Mouse (Mus musculus): Measurements from ENCODE around the gene Tmem266. TPM values are rescaled to one million over a fixed set of nuclear protein-coding genes. Genes with fewer than 3 reads are reported as not detected.

Tmem266 gene
- polyA plus RNA-seq (2016; fragmentation: Nextera tagmentation; extraction: Ambion mirVana) = 0.31 and 0.62 TPM in 2 replicates

DNA sequence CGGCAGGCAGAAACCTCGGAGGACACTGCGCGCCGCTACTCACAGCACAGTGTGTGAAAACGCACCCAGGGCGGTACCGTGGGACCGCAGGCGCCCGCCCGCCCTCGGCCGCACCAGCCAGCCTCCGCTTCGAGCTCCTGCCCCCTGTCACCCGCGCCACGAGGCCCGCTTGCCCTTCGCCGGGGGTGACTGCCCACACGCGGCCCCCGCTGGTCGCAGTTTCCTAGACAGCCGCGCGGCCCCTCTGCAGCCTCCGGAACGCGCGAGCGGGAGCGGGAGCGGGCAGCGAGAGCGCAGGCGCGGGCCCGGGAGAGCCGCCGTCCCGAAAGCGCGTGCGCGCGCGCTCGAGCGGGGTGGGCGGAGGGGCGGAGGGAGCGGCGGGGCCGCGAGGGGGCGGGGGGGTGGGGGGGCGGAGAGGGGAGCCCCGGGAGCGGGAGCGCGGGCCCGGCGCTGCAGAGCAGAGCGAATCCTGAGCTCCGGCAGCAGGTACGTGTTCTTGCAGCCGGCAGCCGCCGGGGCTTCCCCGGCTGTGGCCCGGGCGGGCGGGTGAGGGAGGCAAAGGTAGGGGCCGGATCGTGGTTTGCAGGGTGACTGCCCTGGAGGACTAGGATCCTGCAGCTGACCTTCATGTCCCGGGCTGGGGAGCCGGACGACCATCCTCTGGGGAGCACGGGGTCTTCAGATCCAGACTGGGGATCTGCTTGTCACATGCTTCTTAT, at the start of gene Tmem266, which contains the start of gene Nrg4:
Gene Tmem266 (plus strand): TSS at position 399 of the 719 bp plus-strand sequence.
Gene Nrg4 (minus strand): TSS at position 330 of the 719 bp plus-strand sequence.
- Histone ChIP-seq H3K36me3 (no peaks in the 10 kb centered on the region), H3K27ac (replicated peaks) (peak within 1 kb of the TSS; percentile 90), H3K27me3 (ENCODE audit: low read depth, poor library complexity, severe bottlenecking) (peaks cover 68% of the 10 kb centered on the region), H3K4me1 (peaks cover 29% of the 10 kb centered on the region), H3K4me3 (peak within 1 kb of the TSS; percentile 83), H3K9me3 (replicated peaks) (no peaks in the 10 kb centered on the region)
- WGBS = under 1% methylated on average over 57 of the region's 82 CpGs
- DNase-seq (ENCODE audit: low spot score) = peak; percentile 88

- Histone ChIP-seq H3K9me3 (replicated peaks) (no peaks in the 10 kb centered on the region), H3K36me3 (no peaks in the 10 kb centered on the region), H3K27me3 (ENCODE audit: low read depth, poor library complexity, severe bottlenecking) (no peaks in the 10 kb centered on the region), H3K4me3 (no peak overlapping the region), H3K4me1 (no peaks in the 10 kb centered on the region), H3K27ac (replicated peaks) (no peak overlapping the region)
- WGBS = 83% methylated on average over 4 of the region's 4 CpGs
- DNase-seq (ENCODE audit: low spot score) = no peak
These were observed 49.2 kb upstream of the Tmem266 start for GRCm38 (mm10) chr9:55277562-55277961.

DNA sequence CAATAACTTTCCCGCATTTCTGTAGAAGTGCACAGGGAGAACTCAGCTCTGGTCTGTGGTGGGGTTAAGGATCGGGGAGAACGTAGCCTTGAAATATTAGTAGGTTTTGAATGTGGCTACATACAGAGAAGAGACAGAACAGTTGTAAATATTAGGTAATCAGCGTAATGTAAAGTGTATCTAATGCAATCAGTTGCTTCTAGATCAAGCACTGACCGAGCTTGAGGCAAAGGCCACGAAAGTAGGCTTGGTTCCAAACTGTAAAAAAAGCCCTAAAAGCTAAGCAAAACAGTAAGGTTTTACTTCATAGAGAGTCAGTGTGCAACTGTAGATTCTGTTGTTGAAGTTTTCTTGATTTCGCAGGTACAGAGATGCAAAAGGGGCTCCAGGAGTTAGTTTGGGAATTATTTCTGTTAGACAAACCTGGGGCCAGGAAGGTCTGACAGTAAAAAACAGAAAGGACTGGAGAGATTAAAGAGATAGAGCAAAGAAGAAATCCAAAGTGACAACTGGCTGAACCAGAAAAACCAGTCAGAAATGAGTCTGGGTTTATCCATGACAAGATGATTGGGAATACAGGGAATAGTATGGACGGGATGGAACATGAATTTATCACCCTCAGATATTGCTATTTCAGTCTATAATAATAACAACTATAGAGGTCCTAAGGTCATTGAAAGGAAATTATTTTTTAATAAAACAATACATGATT, 47.4 kb upstream of the Tmem266 start:
- no peaks in the 10 kb centered on the region for H3K36me3 ChIP-seq
- no peak overlapping the region for H3K27ac ChIP-seq (replicated peaks)
- peaks cover 5% of the 10 kb centered on the region for H3K4me1 ChIP-seq
- no peak for DNase-seq (ENCODE audit: low spot score)
- H3K4me3 ChIP-seq = no peak overlapping the region
- H3K9me3 ChIP-seq (replicated peaks) = no peaks in the 10 kb centered on the region
- whole genome bisulfite sequencing = 92% methylated on average over 8 of the region's 8 CpGs
- H3K27me3 ChIP-seq (ENCODE audit: low read depth, poor library complexity, severe bottlenecking) = no peaks in the 10 kb centered on the region

GRCm38 (mm10) chr9:55283516-55283915, 43.2 kb upstream of the Tmem266 start:
- no peak overlapping the region for H3K4me3 ChIP-seq
- no peak for DNase-seq (ENCODE audit: low spot score)
- H3K27me3 ChIP-seq (ENCODE audit: low read depth, poor library complexity, severe bottlenecking) = no peaks in the 10 kb centered on the region
- H3K27ac ChIP-seq (replicated peaks) = no peak overlapping the region
- WGBS = 10% methylated on average over 14 of the region's 14 CpGs
- H3K36me3 ChIP-seq = no peaks in the 10 kb centered on the region
- H3K9me3 ChIP-seq (replicated peaks) = no peaks in the 10 kb centered on the region
- peaks cover 5% of the 10 kb centered on the region for H3K4me1 ChIP-seq

- H3K27ac ChIP-seq (replicated peaks) = no peak overlapping the region
- H3K4me1 ChIP-seq = peaks cover 5% of the 10 kb centered on the region
- no peak overlapping the region for H3K4me3 ChIP-seq
- H3K27me3 ChIP-seq (ENCODE audit: low read depth, poor library complexity, severe bottlenecking) = no peaks in the 10 kb centered on the region
- DNase-seq (ENCODE audit: low spot score) = no peak
- no peaks in the 10 kb centered on the region for H3K9me3 ChIP-seq (replicated peaks)
- whole genome bisulfite sequencing = 85% methylated on average over 3 of the region's 3 CpGs
- no peaks in the 10 kb centered on the region for H3K36me3 ChIP-seq
These were observed 41.5 kb upstream of the Tmem266 start for GRCm38 (mm10) chr9:55285197-55285596.

GRCm38 (mm10) chr9:55289475-55290198, 37.1 kb upstream of the Tmem266 start:
- no peak for DNase-seq (ENCODE audit: low spot score)
- H3K27ac ChIP-seq (replicated peaks) = no peak overlapping the region
- H3K36me3 ChIP-seq = no peaks in the 10 kb centered on the region
- H3K4me1 ChIP-seq = no peaks in the 10 kb centered on the region
- H3K27me3 ChIP-seq (ENCODE audit: low read depth, poor library complexity, severe bottlenecking) = no peaks in the 10 kb centered on the region
- H3K9me3 ChIP-seq (replicated peaks) = no peaks in the 10 kb centered on the region
- 69% methylated on average over 3 of the region's 3 CpGs for WGBS
- H3K4me3 ChIP-seq = no peak overlapping the region

DNA sequence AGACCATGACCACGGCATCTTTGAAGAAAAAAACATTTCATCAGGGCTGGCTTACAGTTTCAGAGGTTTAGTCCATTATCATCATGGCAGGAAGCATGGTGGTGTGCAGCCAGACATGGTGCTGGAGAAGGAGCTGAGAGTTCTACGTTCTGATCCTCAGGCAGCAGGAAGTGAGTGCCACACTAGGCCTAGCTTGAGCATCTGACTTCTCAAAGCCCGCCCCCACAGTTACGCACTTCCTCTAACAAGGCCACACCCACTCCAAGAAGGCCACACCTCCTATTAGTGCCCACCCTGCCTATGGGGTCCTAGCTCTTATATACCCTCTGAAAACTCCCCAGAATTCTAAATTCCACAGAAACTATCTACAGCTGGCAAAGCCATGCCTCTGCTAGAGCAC, 34.7 kb upstream of the Tmem266 start:
- no peak overlapping the region for H3K4me3 ChIP-seq
- no peaks in the 10 kb centered on the region for H3K36me3 ChIP-seq
- H3K27me3 ChIP-seq (ENCODE audit: low read depth, poor library complexity, severe bottlenecking) = no peaks in the 10 kb centered on the region
- H3K4me1 ChIP-seq = no peaks in the 10 kb centered on the region
- no peaks in the 10 kb centered on the region for H3K9me3 ChIP-seq (replicated peaks)
- DNase-seq (ENCODE audit: low spot score) = no peak
- WGBS = 91% methylated on average over 4 of the region's 4 CpGs
- no peak overlapping the region for H3K27ac ChIP-seq (replicated peaks)

DNA sequence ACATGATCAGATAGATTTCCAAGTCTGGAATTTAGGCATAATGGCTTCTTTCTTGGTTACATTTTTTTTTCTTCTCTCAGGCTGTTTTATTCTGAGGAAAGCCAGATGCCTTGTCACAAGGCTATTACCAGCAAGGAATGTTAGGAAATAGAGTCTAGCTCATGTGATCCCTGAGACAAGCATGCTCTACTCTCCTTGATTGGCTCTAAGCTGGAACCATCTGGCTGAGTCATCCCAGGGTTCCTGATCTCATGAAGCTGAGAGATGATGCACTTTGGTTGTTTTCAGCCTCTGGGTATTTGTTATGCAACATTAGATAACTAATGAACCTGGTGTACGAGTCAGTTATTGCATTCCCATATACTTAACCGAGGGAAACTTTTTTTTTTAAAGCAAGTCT, 30.5 kb upstream of the Tmem266 start:
- H3K4me1 ChIP-seq = no peaks in the 10 kb centered on the region
- no peak for DNase-seq (ENCODE audit: low spot score)

GRCm38 (mm10) chr9:55307066-55307465, 19.6 kb upstream of the Tmem266 start:
- Histone ChIP-seq H3K4me1 (no peaks in the 10 kb centered on the region), H3K36me3 (no peaks in the 10 kb centered on the region), H3K27ac (replicated peaks) (no peak overlapping the region), H3K4me3 (no peak overlapping the region), H3K27me3 (ENCODE audit: low read depth, poor library complexity, severe bottlenecking) (no peaks in the 10 kb centered on the region), H3K9me3 (replicated peaks) (no peaks in the 10 kb centered on the region)
- WGBS = 75% methylated on average over 2 of the region's 2 CpGs
- DNase-seq (ENCODE audit: low spot score) = no peak

More for the DNA sequence above, 30.5 kb upstream of the Tmem266 start:
- Histone ChIP-seq H3K9me3 (replicated peaks) (no peaks in the 10 kb centered on the region), H3K27ac (replicated peaks) (no peak overlapping the region), H3K4me3 (no peak overlapping the region), H3K27me3 (ENCODE audit: low read depth, poor library complexity, severe bottlenecking) (no peaks in the 10 kb centered on the region), H3K36me3 (no peaks in the 10 kb centered on the region)
- 89% methylated on average over 2 of the region's 2 CpGs for WGBS

DNA sequence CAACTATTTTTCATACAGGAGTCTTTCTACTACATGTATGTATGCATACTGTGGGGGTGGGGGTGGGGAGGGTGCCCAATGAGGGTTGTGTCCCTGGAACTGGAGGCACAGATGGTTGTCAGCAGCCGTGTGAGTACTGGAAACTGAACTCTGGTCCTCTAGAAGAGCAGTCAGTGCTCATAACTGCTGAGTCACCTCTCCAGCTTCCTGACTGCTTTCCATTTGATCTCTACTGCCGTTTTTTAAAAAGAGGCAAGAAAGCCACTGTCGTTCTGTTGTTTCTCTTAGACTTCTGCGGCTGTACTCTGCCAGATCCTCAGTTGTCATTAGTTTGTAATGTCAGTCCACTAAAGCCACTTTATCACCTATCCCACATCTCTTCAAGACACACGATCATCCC, 19.2 kb upstream of the Tmem266 start:
- 78% methylated on average over 5 of the region's 5 CpGs for WGBS
- Histone ChIP-seq H3K27ac (replicated peaks) (no peak overlapping the region), H3K27me3 (ENCODE audit: low read depth, poor library complexity, severe bottlenecking) (no peaks in the 10 kb centered on the region), H3K4me3 (no peak overlapping the region), H3K36me3 (no peaks in the 10 kb centered on the region), H3K9me3 (replicated peaks) (no peaks in the 10 kb centered on the region), H3K4me1 (no peaks in the 10 kb centered on the region)
- no peak for DNase-seq (ENCODE audit: low spot score)

- Histone ChIP-seq H3K4me3 (no peak overlapping the region), H3K27ac (replicated peaks) (no peak overlapping the region), H3K36me3 (no peaks in the 10 kb centered on the region), H3K4me1 (no peaks in the 10 kb centered on the region), H3K9me3 (replicated peaks) (no peaks in the 10 kb centered on the region), H3K27me3 (ENCODE audit: low read depth, poor library complexity, severe bottlenecking) (no peaks in the 10 kb centered on the region)
- WGBS = 86% methylated on average over 5 of the region's 5 CpGs
- no peak for DNase-seq (ENCODE audit: low spot score)
These were observed 18.3 kb upstream of the Tmem266 start for GRCm38 (mm10) chr9:55308455-55308854.

DNA sequence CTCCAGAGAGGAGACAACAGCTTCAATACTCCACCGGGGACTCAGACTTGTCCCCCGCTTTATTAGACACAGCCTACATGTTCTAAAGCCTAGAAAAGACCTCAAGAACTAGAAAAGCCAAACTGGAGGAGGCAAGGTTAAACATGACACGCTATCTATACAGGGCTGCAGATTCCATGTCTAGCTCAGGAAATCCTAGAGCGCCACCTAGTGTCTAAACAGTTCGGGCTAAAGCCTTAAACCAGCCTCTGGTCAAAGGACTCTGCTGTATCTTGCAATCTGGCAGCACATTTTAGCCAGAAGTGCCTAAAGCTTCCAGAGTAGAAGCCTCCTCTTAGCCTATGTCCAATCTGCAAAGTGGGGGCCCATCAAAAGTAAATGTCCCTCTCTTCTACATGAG, 15.2 kb upstream of the Tmem266 start:
- Histone ChIP-seq H3K27me3 (ENCODE audit: low read depth, poor library complexity, severe bottlenecking) (no peaks in the 10 kb centered on the region), H3K36me3 (no peaks in the 10 kb centered on the region), H3K4me3 (no peak overlapping the region), H3K27ac (replicated peaks) (no peak overlapping the region), H3K4me1 (no peaks in the 10 kb centered on the region), H3K9me3 (replicated peaks) (no peaks in the 10 kb centered on the region)
- WGBS = 12% methylated on average over 5 of the region's 5 CpGs
- peak; percentile 68 for DNase-seq (ENCODE audit: low spot score)

Data from midbrain, embryonic 10.5 days (tissue).